ENCODE assay signal across 23 mouse cellular contexts in genomic region chr14:19925157-19925556, GRCm38 (mm10). TPM values are rescaled to one million over a fixed set of nuclear protein-coding genes. Genes with fewer than 3 reads are reported as not detected.
DNase-seq lines count a peak whose midpoint lies in the region; ATAC-seq lines count a peak whose summit lies in the region.
"Had no signal": no experiment of that assay in that cellular context is flagged by ENCODE, and none has a peak within 500 bp of the region (broad histone marks: within the 10 kb centered on the region; RNA-seq: fewer than 3 reads in every experiment).

No protein-coding gene starts in this region.

- H3K36me3 ChIP-seq in forebrain, embryonic 11.5 days (ENCODE audit: control insufficient read depth, insufficient read depth, low read length): peaks cover 5% of the 10 kb centered on the region; the same call in 1 of the 2 replicates
- H3K36me3 ChIP-seq in forebrain, embryonic 14.5 days (ENCODE audit: control insufficient read depth, insufficient read depth, low read length): peaks cover 8% of the 10 kb centered on the region; the same call in 1 of the 2 replicates
- H3K36me3 ChIP-seq in heart, embryonic 10.5 days: peaks cover 4% of the 10 kb centered on the region; the same call in 1 of the 2 replicates
- peaks cover 25% of the 10 kb centered on the region for H3K36me3 ChIP-seq in midbrain, embryonic 10.5 days
- H3K36me3 ChIP-seq in midbrain, embryonic 14.5 days (ENCODE audit: control insufficient read depth, insufficient read depth, low read length): peaks cover 20% of the 10 kb centered on the region
- H3K36me3 ChIP-seq: intestine, embryonic 15.5 days had no signal

- H3K9me3 ChIP-seq in forebrain, embryonic 11.5 days (ENCODE audit: control insufficient read depth, low read length): peaks cover 4% of the 10 kb centered on the region; the same call in 1 of the 2 replicates
- H3K9me3 ChIP-seq in forebrain, embryonic 14.5 days (replicated peaks; ENCODE audit: control insufficient read depth, low read length): no peaks in the 10 kb centered on the region
- no peaks in the 10 kb centered on the region for H3K9me3 ChIP-seq in heart, embryonic 10.5 days
- peaks cover 10% of the 10 kb centered on the region for H3K9me3 ChIP-seq in midbrain, embryonic 10.5 days (replicated peaks)
- no peaks in the 10 kb centered on the region for H3K9me3 ChIP-seq in midbrain, embryonic 14.5 days (ENCODE audit: control insufficient read depth, low read length)
- H3K9me3 ChIP-seq: forebrain, embryonic 15.5 days; intestine, embryonic 15.5 days had no signal

- H3K9ac ChIP-seq in forebrain, embryonic 11.5 days (ENCODE audit: low read length): no peak overlapping the region
- no peak overlapping the region for H3K9ac ChIP-seq in forebrain, embryonic 14.5 days (ENCODE audit: low read length)
- H3K9ac ChIP-seq in midbrain, embryonic 14.5 days (replicated peaks; ENCODE audit: low read length): no peak overlapping the region
- H3K9ac ChIP-seq: embryonic facial prominence, embryonic 15.5 days; forebrain, embryonic 15.5 days; heart, embryonic 13.5 days; hindbrain, embryonic 14.5 days; intestine, embryonic 15.5 days had no signal

- no peaks in the 10 kb centered on the region for H3K27me3 ChIP-seq in forebrain, embryonic 11.5 days (ENCODE audit: control insufficient read depth, insufficient read depth, low read length)
- no peaks in the 10 kb centered on the region for H3K27me3 ChIP-seq in forebrain, embryonic 14.5 days (replicated peaks; ENCODE audit: control insufficient read depth, insufficient read depth, low read length)
- H3K27me3 ChIP-seq in heart, embryonic 10.5 days (ENCODE audit: insufficient read depth, poor library complexity, severe bottlenecking): no peaks in the 10 kb centered on the region
- H3K27me3 ChIP-seq in midbrain, embryonic 10.5 days (ENCODE audit: low read depth, poor library complexity, severe bottlenecking): no peaks in the 10 kb centered on the region
- H3K27me3 ChIP-seq in midbrain, embryonic 14.5 days (ENCODE audit: control insufficient read depth, insufficient read depth, low read length): no peaks in the 10 kb centered on the region
- H3K27me3 ChIP-seq: embryonic facial prominence, embryonic 15.5 days; forebrain, embryonic 15.5 days; heart, embryonic 13.5 days; intestine, embryonic 15.5 days had no signal

- no peak for ATAC-seq in forebrain, embryonic 11.5 days (replicated peaks; ENCODE audit: low FRiP score)
- ATAC-seq in forebrain, embryonic 14.5 days: no peak
- no peak for ATAC-seq in midbrain, embryonic 14.5 days (ENCODE audit: low FRiP score, low TSS enrichment)
- ATAC-seq: forebrain, embryonic 15.5 days; intestine, embryonic 15.5 days had no signal

- no peak overlapping the region for H3K4me3 ChIP-seq in forebrain, embryonic 11.5 days (ENCODE audit: low read depth, low read length)
- no peak overlapping the region for H3K4me3 ChIP-seq in forebrain, embryonic 14.5 days (ENCODE audit: low read depth, low read length)
- H3K4me3 ChIP-seq in heart, embryonic 10.5 days: no peak overlapping the region
- no peak overlapping the region for H3K4me3 ChIP-seq in midbrain, embryonic 10.5 days
- no peak overlapping the region for H3K4me3 ChIP-seq in midbrain, embryonic 14.5 days (replicated peaks; ENCODE audit: low read depth, low read length)
- H3K4me3 ChIP-seq: embryonic facial prominence, embryonic 15.5 days; erythroblast, embryonic 14.5 days; forebrain, embryonic 15.5 days; gastrocnemius, adult 2 months; heart, embryonic 13.5 days; intestine, embryonic 15.5 days had no signal

- no peak overlapping the region for H3K27ac ChIP-seq in forebrain, embryonic 11.5 days (ENCODE audit: low read depth, low read length)
- no peak overlapping the region for H3K27ac ChIP-seq in forebrain, embryonic 14.5 days (ENCODE audit: low read depth, low read length)
- 0 out of 2 replicates have a peak overlapping the region, but pooled peaks have one; percentile 19 for H3K27ac ChIP-seq in heart, embryonic 10.5 days
- H3K27ac ChIP-seq in midbrain, embryonic 10.5 days (replicated peaks): peak overlapping the region; percentile 63; the same call in 1 of the 2 replicates
- 0 out of 2 replicates have a peak overlapping the region, but pooled peaks have one; percentile 32 for H3K27ac ChIP-seq in midbrain, embryonic 14.5 days (replicated peaks; ENCODE audit: low read depth, low read length)
- H3K27ac ChIP-seq: embryonic facial prominence, embryonic 15.5 days; forebrain, embryonic 15.5 days; gastrocnemius, adult 2 months; heart, embryonic 13.5 days; hindbrain, embryonic 14.5 days; intestine, embryonic 15.5 days had no signal

- H3K4me1 ChIP-seq in forebrain, embryonic 11.5 days (replicated peaks; ENCODE audit: control insufficient read depth, insufficient read depth, low read length): peaks cover 11% of the 10 kb centered on the region; the same call in 1 of the 2 replicates
- H3K4me1 ChIP-seq in forebrain, embryonic 14.5 days (ENCODE audit: control insufficient read depth, insufficient read depth, low read length): peaks cover 16% of the 10 kb centered on the region
- H3K4me1 ChIP-seq in heart, embryonic 10.5 days: peaks cover 56% of the 10 kb centered on the region
- peaks cover 59% of the 10 kb centered on the region for H3K4me1 ChIP-seq in midbrain, embryonic 10.5 days
- peaks cover 17% of the 10 kb centered on the region for H3K4me1 ChIP-seq in midbrain, embryonic 14.5 days (ENCODE audit: control insufficient read depth, insufficient read depth, low read length)
- H3K4me1 ChIP-seq: intestine, embryonic 15.5 days had no signal

- DNase-seq in forebrain, embryonic 11.5 days (ENCODE audit: low spot score): peak; percentile 30
- DNase-seq in forebrain, embryonic 14.5 days (ENCODE audit: low spot score): no peak
- DNase-seq in heart, embryonic 10.5 days (ENCODE audit: low spot score): no peak
- no peak for DNase-seq in heart, adult 8-10 months (ENCODE audit: low spot score)
- no peak for DNase-seq in midbrain, embryonic 10.5 days (ENCODE audit: low spot score)
- no peak for DNase-seq in midbrain, embryonic 14.5 days
- DNase-seq in ovary, postnatal 14 days (ENCODE audit: low spot score): no peak
- no peak for DNase-seq in thymus, adult 18-20 months
- DNase-seq: adrenal gland, postnatal 10 days; cerebellum, adult 11 months; cerebellum, adult 8-10 months; cerebellum, postnatal 14 days; embryo, embryonic 11 days; gastrocnemius, adult 2 months; gastrocnemius, postnatal 25 days; heart, adult 18-20 months; heart, postnatal 10 days had no signal

- WGBS in forebrain, embryonic 11.5 days: 42% methylated on average over 6 of the region's 6 CpGs
- WGBS in forebrain, embryonic 14.5 days: 23% methylated on average over 6 of the region's 6 CpGs
- WGBS in heart, embryonic 10.5 days: 59% methylated on average over 6 of the region's 6 CpGs
- 47% methylated on average over 6 of the region's 6 CpGs for WGBS in midbrain, embryonic 10.5 days
- 17% methylated on average over 6 of the region's 6 CpGs for WGBS in midbrain, embryonic 14.5 days

- H3K4me2 ChIP-seq in forebrain, embryonic 11.5 days (ENCODE audit: low read depth, low read length, severe bottlenecking): no peak overlapping the region
- no peak overlapping the region for H3K4me2 ChIP-seq in forebrain, embryonic 14.5 days (ENCODE audit: low read length)
- H3K4me2 ChIP-seq in midbrain, embryonic 14.5 days (ENCODE audit: low read length): no peak overlapping the region
- H3K4me2 ChIP-seq: embryonic facial prominence, embryonic 15.5 days; forebrain, embryonic 15.5 days; heart, embryonic 13.5 days; hindbrain, embryonic 14.5 days; intestine, embryonic 15.5 days had no signal

RNA-seq across cellular contexts. Expression of gene Gng2, which starts 52.3 kb away (rescaled TPM):
- 138 and 142 TPM in 2 replicates for polyA plus RNA-seq in forebrain, embryonic 11.5 days (2014; fragmentation: Nextera tagmentation; extraction: Ambion mirVana)
- polyA plus RNA-seq in forebrain, embryonic 14.5 days (2014; fragmentation: Nextera tagmentation; extraction: Ambion mirVana): 423 and 429 TPM in 2 replicates
- 33.9 and 61.6 TPM in 2 replicates for polyA plus RNA-seq in heart, embryonic 10.5 days (2016; fragmentation: Nextera tagmentation; extraction: Ambion mirVana)
- total RNA-seq in heart, adult 8-10 months (2022): 10 to 100 TPM in 2 of 4 experiments, 1 to 10 TPM in 2; 9.1 to 14.0 (median 11.4) TPM
- polyA plus RNA-seq in midbrain, embryonic 10.5 days (2016; fragmentation: Nextera tagmentation; extraction: Ambion mirVana): 82.4 and 121 TPM in 2 replicates
- polyA plus RNA-seq in midbrain, embryonic 14.5 days (2014; fragmentation: Nextera tagmentation; extraction: Ambion mirVana): 422 and 423 TPM in 2 replicates
- polyA plus RNA-seq: erythroblast, embryonic 14.5 days had no signal

Comparison
In these comparisons a context has a peak if more than half of its experiments do, and no peak if none do; other contexts are left out.
1. H3K27ac ChIP-seq: peak in heart, embryonic 10.5 days (single experiment), midbrain, embryonic 10.5 days (single experiment) and midbrain, embryonic 14.5 days (single experiment); none in forebrain, embryonic 11.5 days (single experiment) and forebrain, embryonic 14.5 days (single experiment).